Mouse (Mus musculus): Measurements from ENCODE around the gene Wnk4.

Wnk4 gene

DNA sequence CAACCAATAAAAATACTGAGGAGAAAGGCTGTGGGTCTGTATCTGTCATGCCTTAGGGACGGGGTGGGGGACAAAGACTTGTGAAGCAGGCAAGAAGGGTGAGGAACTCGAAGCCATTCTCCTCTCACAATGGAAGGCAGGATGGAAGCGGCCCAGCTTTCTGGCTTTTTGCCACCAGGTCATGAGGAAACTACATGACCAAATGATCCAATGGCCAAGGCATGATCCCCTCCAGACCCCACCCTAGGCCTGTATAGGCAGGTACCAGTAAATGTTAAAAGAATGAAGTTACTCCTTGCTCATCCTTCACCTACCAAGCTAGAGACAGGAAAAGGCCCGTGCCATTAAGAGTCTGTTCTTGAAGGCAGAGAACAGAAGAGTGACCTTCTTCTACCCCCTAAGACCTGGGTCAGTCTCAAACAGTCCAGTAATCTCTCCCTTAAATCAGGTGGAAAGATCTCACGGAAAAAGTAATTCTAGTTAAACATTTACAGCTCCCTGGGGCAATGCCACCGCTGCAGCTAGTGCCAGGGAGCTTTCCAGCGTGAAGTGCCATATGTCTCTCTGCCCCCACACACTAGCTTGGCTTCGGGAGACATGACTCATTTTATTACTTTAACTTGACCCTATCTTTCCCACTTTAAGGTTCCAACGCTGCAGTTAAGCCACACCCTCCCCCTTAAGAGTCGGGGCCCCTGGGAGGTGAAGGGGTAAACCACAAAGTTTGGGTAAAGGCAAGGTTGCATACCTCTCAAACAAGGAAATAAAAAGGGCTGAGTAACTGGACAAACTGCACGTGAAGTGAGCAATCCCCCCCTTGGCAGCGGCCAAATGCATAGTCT is 17.2 kb downstream of the Wnk4 start:
- no peak for DNase-seq

GRCm38 (mm10) chr11:101278223-101279192 is 18.1 kb downstream of the Wnk4 start, which contains the start of the genes Cntd1 and Coa3:
Gene Cntd1 (plus strand): TSS chr11:101279012.
Gene Coa3 (minus strand): TSS chr11:101279114.
- peak; percentile 80 for DNase-seq

DNA sequence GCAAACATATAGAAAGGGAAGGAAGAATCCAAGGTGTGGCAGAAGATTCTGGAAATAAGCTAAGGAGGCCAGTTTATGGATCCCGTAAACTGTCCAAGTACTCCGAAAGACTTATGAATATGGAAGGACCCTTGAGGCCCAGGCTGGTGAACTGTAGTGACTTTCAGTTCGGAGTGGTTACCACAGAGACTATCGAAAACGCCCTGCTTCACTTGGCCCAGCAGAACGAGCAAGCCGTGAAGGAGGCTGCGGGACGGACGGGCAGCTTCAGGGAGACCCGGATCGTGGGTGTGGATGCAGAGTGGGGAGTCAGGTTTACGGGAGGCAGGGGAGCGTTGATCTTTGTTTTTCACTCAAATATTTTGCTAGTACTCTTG is 18.8 kb downstream of the Wnk4 start:
- no peak for DNase-seq

DNA sequence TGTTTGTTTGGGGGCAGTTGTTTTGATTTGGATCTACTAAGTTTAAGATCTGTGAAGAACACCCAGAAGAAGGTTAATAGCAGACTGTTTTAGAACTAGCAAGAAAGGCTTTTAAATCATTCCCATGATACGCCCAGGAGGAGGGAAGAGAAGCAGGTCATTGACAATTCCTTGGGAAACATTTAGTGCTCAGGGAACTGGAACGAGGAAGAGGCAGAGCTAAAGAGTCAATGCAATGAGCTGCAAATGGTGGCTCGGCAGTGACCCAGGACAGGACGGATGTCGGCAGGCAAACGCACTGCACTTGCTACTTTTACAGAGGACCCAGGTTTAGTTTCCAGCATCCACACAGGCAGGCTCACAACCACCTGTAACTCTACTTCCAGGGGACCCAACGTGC is 20.5 kb downstream of the Wnk4 start:
- DNase-seq: no peak

DNA sequence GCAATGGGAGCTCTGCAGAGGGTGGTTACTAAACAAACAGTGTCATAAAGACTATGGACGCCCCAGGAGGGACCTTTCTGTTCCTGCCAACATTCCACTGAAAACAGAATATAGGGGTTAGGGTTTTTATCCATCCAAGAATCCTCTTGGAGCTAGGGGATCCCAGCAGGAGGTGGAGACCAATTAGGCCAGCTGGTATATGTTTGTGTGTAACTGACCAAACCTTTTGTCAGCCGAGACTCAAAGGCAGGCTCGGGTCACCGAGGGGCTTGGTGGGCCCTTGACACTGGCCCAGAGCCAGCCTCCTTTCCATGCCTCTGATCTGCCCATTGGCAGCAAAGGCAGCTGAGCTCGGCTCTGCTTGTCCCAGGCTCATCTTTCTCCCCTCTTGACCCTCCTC is 22.5 kb downstream of the Wnk4 start:
- DNase-seq: no peak

DNA sequence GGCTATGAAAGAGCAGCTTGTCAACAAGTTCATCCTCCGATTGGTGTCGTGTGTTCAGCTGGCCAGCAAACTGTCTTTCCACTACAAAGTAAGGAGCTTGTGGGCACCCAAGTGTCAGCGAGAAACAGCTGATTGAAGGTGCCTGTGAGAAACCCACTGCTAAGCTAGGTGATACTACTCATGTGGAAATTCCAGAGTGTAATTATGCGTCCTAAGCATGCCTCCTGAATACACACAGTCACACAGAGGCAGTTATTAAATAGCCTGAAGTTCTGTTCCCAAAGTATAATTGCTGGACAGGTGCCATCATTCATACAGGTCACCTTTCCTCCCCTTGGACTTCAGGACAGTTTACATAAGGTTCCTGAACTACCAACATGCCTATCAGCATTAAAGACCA is 23.4 kb downstream of the Wnk4 start:
- no peak for DNase-seq

DNA sequence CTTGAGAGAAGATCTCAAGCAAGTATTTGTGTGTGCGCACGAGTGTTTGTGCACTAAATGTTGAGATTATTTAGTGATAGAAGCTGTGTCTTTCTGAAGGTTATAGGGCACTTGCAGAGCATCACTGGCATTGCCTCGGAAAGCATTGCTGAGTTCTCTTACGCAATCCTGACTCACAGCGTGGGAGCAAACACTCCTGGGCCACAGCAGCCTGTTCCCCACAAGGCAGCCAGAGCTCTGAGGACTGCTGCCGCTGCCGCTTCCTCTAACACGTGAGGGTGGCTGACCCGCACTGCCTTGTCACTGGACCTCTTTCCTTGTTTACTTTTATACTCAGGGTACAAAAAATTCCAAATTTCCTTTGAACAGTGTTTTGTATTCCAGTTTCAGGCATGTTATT is 26.9 kb downstream of the Wnk4 start:
- no peak for DNase-seq

DNA sequence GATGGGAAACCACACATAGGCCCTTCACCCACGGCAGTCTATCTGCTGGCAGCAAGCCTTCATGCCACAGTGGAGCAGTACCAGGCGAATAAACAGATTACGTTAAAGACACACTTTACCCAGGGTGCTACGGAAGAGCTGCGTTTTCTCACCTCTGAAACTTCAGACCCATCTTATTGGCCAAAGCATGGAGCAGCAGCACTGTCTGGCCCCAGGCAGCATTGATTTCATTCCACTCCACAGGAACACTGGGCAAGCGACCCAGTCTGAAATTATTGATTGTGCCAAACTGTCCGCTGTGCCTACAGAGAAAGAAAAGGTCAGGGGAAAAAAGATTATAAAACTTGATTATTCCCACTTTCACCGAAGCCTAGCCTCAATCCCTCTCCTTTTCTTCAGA is 30.9 kb downstream of the Wnk4 start:
- no peak for DNase-seq

- no peak for DNase-seq
These were observed 34.8 kb downstream of the Wnk4 start for GRCm38 (mm10) chr11:101295191-101295590.

GRCm38 (mm10) chr11:101300881-101301280 is 40.5 kb downstream of the Wnk4 start:
- no peak for DNase-seq

DNA sequence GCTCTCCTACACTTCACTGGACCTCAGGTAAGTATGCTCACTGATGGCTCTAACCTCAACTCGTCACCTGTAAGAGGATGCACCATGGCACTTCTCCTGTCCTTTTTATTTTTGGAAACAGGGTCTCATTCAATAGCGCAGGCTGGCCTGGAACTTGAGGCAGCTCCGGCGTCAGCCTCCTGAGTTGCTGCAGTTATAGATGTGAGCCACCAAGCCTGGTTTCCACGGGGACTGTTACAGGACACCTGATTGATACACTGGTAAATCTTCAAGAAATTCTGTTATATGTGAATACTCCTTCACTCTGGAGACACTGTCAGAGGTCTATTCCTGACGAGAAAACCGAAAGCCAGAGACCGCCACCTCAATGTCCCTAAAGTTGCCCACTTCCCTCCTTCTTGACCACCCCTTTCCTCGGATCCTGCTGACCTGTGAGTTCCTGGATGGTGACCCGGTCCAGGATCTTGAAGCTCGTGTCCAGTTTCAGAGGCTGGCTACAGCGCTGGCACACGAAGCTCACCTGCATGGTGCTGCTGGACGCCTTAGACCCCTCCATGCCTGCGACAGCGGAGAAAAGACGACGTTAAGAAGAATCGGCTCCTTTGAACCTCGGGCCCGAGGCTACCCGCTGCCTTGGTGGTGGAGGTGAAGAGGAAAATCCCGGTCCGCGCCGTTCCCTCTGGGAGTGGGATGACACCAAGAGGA is 41.1 kb downstream of the Wnk4 start:
- no peak for DNase-seq

GRCm38 (mm10) chr11:101302004-101302798 is 41.8 kb downstream of the Wnk4 start, which contains the start of gene Becn1:
Gene Becn1 (minus strand): TSS chr11:101302286.
- peak; percentile 94 for DNase-seq

- DNase-seq: no peak
These were observed 47.4 kb downstream of the Wnk4 start for GRCm38 (mm10) chr11:101307744-101308143.

- no peak for DNase-seq
These were observed 50.7 kb downstream of the Wnk4 start for GRCm38 (mm10) chr11:101311083-101311482.

DNA sequence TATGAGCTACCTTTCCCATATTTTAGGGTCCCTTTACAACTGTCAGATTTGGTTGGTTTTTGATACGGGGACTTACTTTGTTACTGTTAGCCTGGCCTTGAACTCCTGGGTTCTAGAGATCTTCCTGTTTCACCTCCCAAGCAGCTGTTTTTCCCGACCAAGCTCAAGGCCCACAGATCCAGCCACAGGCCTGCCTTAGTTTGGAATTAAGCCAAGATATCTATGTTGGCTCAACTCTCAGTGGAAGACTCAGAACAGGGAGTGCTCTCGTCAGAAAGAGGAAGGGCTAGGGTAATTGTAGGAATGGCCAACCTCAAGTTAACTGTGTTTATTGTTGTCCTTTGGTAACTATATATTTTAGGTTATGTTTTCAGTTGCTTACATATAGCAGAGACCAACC is 51.8 kb downstream of the Wnk4 start:
- DNase-seq: no peak

DNA sequence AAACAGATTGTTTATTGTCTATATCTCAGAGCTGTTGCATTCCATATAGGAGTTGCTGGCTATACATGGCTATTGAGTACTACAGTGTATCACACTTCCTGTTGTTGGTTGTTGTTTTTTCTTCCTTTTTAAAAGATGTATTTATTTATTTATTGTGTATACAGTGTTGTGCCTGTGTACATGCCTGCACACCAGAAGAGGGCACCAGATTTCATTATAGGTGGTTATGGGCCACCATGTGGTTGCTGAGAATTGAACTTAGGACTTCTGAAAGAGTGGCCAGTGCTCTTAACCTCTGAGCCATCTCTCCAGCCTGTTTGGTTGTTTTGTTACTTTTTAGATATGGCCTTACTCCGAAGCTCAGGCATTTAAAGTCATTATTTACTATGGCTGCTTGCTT is 54.2 kb downstream of the Wnk4 start:
- no peak for DNase-seq

GRCm38 (mm10) chr11:101315082-101315650 is 54.8 kb downstream of the Wnk4 start:
- no peak for DNase-seq

DNA sequence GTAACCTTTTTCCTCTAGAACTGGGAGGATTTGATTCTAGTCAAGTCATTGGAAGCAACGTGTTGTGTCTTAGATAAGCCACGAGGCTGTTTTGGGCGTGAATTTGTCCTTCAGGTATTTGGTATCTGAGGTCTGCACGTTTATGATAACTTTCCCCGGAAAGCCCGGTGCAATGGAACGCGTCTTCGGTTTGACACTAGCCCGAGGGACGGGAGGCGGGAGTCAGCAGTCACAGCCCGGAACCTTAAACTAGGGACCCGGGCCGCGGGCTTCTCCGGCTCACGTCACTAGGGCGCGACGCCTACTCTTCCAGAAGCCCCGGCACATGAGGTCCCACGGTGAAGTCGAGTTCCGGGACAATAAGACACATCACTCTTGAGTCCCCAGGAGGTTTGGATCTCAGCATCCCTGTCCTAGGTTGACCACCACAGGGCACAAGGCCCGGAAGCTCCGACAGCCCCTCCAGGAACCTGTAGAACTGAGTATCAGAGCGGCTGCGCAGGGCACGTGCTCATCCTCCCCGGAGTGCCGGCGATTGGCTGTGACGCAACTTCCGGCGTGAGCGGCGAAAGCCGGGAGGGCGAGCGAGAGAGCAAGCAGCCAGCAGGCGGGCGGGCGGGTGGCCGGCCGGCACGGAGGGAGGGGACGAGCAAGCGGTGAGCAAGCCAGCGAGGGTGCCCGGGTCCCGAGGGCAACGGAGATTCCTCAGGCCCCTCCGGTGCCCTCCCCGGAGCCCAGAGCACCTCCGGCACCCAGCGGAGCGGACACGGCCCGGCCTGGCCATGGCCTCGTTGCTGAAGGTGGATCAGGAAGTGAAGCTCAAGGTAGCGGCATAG is 55.5 kb downstream of the Wnk4 start, which contains the start of gene Psme3:
TSS of gene Psme3 (plus strand) at position 549 of the 836 bp plus-strand sequence.
- peak; percentile 92 for DNase-seq

- no peak for DNase-seq
These were observed 56.1 kb downstream of the Wnk4 start for GRCm38 (mm10) chr11:101316501-101316917.

DNA sequence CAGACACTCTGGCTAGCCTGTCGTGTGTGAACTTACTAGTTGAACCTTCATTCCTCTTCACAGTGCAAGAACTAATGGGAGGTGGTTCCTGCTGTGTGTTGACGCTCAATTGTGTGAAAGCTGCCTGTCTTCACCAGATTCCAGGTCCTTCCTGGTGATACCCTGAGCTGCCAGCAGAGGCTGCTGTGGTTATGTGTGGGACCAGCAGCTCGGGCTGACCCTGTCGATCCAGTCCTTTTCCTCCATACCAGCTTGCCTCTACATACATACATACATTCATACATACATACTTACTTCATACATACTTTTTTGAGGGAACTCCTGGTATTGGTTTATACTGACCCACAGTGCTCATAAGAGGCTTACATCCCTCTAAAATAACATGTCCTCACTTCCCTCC is 63.2 kb downstream of the Wnk4 start:
- peak; percentile 54 for DNase-seq

DNA sequence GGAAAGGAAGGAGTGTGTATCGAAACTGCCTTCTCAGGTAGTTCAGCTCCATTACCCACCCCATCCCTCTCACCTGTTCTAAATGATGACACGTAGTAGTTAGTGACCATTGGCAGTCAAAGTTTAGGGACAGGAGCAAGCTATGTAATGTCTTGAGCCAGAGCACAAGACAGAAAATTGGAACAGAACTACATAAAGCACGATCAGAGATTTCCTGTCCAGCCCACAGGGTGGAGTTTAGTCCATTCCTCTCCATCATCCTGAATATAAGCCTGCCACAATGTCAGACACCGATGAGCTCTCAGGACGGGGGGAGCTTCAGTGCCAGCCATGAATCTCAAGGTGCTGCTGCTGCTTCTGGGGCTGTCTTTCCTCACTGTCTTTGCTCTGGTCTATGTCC is 64.4 kb downstream of the Wnk4 start, which contains the start of gene Aoc2:
TSS of gene Aoc2 (plus strand) at position 301 of the 400 bp plus-strand sequence.
- DNase-seq: no peak
